Mouse (Mus musculus): ENCODE results near the gene Gm17545.

DNA sequence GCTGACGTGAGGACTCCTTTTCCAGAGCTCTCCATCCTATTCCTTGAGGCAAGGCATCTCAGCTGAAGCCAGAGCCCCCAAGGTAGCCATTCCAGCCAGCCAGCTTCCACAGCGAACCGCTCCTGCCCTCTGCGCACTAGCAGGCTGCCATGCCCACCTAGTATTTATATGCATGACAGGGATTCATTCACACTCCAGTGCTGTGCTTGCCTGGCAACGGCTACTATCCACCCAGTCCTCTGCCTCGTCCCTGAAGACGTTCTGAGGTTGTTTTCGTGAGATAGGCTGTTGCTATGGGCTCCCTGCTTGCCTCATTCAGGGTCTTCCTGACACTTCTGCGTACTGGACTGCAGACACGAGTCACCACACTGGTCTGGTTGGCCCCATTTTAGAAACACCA lies 1.4 kb upstream of the Gm17545 start:
- no peak for TF ChIP-seq CTCF (IDR thresholded peaks at IDR 0.05; ENCODE audit: low read depth, low read length)
- TF ChIP-seq GATA1 (IDR thresholded peaks at IDR 0.05; ENCODE audit: borderline replicate concordance, low read length): no peak
- no peak for TF ChIP-seq TAL1 (conservative IDR thresholded peaks at IDR 0.05; ENCODE audit: low read depth, low read length)
- TF ChIP-seq GATA2 (IDR thresholded peaks at IDR 0.05; ENCODE audit: borderline replicate concordance, low read depth, low read length): no peak

Measured in G1E (cell line).